Comparison of ENCODE assay signal across 22 mouse cellular contexts in genomic region chr3:130524367-130525137, GRCm38 (mm10).
"Had no signal": no experiment of that assay in that cellular context is flagged by ENCODE, and none has a peak within 500 bp of the region (broad histone marks: within the 10 kb centered on the region; RNA-seq: fewer than 3 reads in every experiment).

No protein-coding gene starts in this region.

- H3K9me3 ChIP-seq: limb, embryonic 15.5 days; midbrain, embryonic 12.5 days; midbrain, embryonic 15.5 days; neural tube, embryonic 12.5 days; neural tube, embryonic 15.5 days had no signal

- DNase-seq: kidney, adult 11 months; kidney, adult 9 months; kidney, postnatal 14 days; kidney, postnatal 4 days; liver, postnatal 0 days; lung, postnatal 36 days; right cerebral cortex, adult 18-20 months; right cerebral cortex, postnatal 14 days; right cerebral cortex, postnatal 4 days; thymus, adult 2 months; thymus, postnatal 14 days; thymus, postnatal 4 days had no signal

- H3K27ac ChIP-seq: hindbrain, postnatal 0 days; limb, embryonic 15.5 days; liver, embryonic 14.5 days; midbrain, embryonic 12.5 days; midbrain, embryonic 15.5 days; neural tube, embryonic 12.5 days; neural tube, embryonic 15.5 days; stomach, postnatal 0 days had no signal

- H3K4me1 ChIP-seq: midbrain, embryonic 12.5 days; midbrain, embryonic 15.5 days; neural tube, embryonic 12.5 days; neural tube, embryonic 15.5 days had no signal

- ATAC-seq: hindbrain, postnatal 0 days; inflammation-experienced regulatory T-cells, adult 6 months; liver, postnatal 0 days; midbrain, embryonic 15.5 days had no signal

- H3K9ac ChIP-seq: limb, embryonic 15.5 days; liver, embryonic 14.5 days; liver, postnatal 0 days; midbrain, embryonic 12.5 days; midbrain, embryonic 15.5 days; neural tube, embryonic 12.5 days; neural tube, embryonic 15.5 days had no signal

- H3K4me2 ChIP-seq: limb, embryonic 15.5 days; liver, embryonic 11.5 days; midbrain, embryonic 12.5 days; midbrain, embryonic 15.5 days; neural tube, embryonic 12.5 days; neural tube, embryonic 15.5 days had no signal

- H3K36me3 ChIP-seq: limb, embryonic 15.5 days; midbrain, embryonic 12.5 days; midbrain, embryonic 15.5 days; neural tube, embryonic 12.5 days; neural tube, embryonic 15.5 days had no signal

- H3K27me3 ChIP-seq: midbrain, embryonic 15.5 days; neural tube, embryonic 12.5 days; neural tube, embryonic 15.5 days had no signal

- H3K4me3 ChIP-seq: limb, embryonic 15.5 days; midbrain, embryonic 12.5 days; midbrain, embryonic 15.5 days; neural tube, embryonic 12.5 days; neural tube, embryonic 15.5 days had no signal
